Mouse (Mus musculus) thymus, adult 2 months (tissue): ENCODE data around the gene Ryr2. TPM values are rescaled to one million over a fixed set of nuclear protein-coding genes. Genes with fewer than 3 reads are reported as not detected.

ENCODE experiments used
- DNase-seq: peaks from one replicate; pipeline ENCODE4 v3.0.0; 2021
- H3K27ac ChIP-seq: fragments of 200-500 bp; 2 replicates; pipeline ENCODE4 v1.5.1; 2012; ENCODE audit warnings: low read length, control low read depth; ENCODE audit not compliant: control insufficient read depth, insufficient read depth
- H3K27me3 ChIP-seq: fragments of 200-500 bp; 2 replicates; pipeline ENCODE4 v1.6.1; 2012; ENCODE audit warnings: mild to moderate bottlenecking, low read length, moderate library complexity, mixed read lengths; ENCODE audit not compliant: control insufficient read depth, insufficient read depth
- H3K36me3 ChIP-seq: fragments of 200-500 bp; 2 replicates; pipeline ENCODE4 v1.6.1; 2012; ENCODE audit warnings: mild to moderate bottlenecking, low read length, moderate library complexity; ENCODE audit not compliant: control insufficient read depth, insufficient read depth
- H3K4me1 ChIP-seq: fragments of 200-500 bp; replicated peaks from 2 replicates; pipeline ENCODE4 v1.6.1; 2012; ENCODE audit warnings: low read length; ENCODE audit not compliant: control insufficient read depth, insufficient read depth
- H3K4me3 ChIP-seq: fragments of 200-500 bp; 2 replicates; pipeline ENCODE4 v1.5.1; 2012; ENCODE audit warnings: mild to moderate bottlenecking, low read length, control low read depth, moderate library complexity; ENCODE audit not compliant: control insufficient read depth, insufficient read depth
- CTCF ChIP-seq: fragments of 200-500 bp; IDR thresholded peaks from 2 replicates; pipeline ENCODE4 v1.5.1; 2012; ENCODE audit warnings: mild to moderate bottlenecking, control low read depth, low read length, moderate library complexity, borderline replicate concordance; ENCODE audit not compliant: control insufficient read depth, poor library complexity, insufficient read depth; ENCODE audit errors: extremely low read depth
- POLR2A ChIP-seq: fragments of 200-500 bp; IDR thresholded peaks from 2 replicates; pipeline ENCODE4 v1.6.1; 2012; ENCODE audit warnings: mild to moderate bottlenecking, low read length, control low read depth, moderate library complexity; ENCODE audit not compliant: control insufficient read depth, poor library complexity, insufficient read depth; ENCODE audit errors: extremely low read depth
- WGBS: fragments of 180-500 bp; shearing (Covaris S2); methylation state at CpG from one replicate; pipeline ENCODE4 v1.1.7; 2018; 5-methylcytosine and 5-hydroxymethylcytosine counted together
- polyA plus RNA-seq: library from polyadenylated mRNA; depleted of rRNA; stranded (reverse); fragments of >200 nt; gene quantifications from 2 replicates; pipeline ENCODE4 v1.2.3, GENCODE M21; 2012

The Ryr2 gene
- polyA plus RNA-seq, 1 experiment: 3.6 TPM

GRCm38 (mm10) chr13:11745479-11745878, 361.3 kb downstream of the Ryr2 start:
- Histone ChIP-seq H3K27me3 (no peaks in the 10 kb centered on the region), H3K4me1 (no peaks in the 10 kb centered on the region), H3K4me3 (no peak overlapping the region), H3K36me3 (no peaks in the 10 kb centered on the region), H3K27ac (no peak overlapping the region)
- WGBS: 90% methylated on average over 9 of the region's 9 CpGs
- no peak for DNase-seq
- TF ChIP-seq CTCF: no peak
- TF ChIP-seq POLR2A: no peak

- Histone ChIP-seq H3K36me3 (no peaks in the 10 kb centered on the region), H3K27me3 (no peaks in the 10 kb centered on the region), H3K4me1 (no peaks in the 10 kb centered on the region), H3K27ac (no peak overlapping the region), H3K4me3 (no peak overlapping the region)
- WGBS: 90% methylated on average over 12 of the region's 12 CpGs
- TF ChIP-seq POLR2A (no peak), CTCF (no peak)
- no peak for DNase-seq
Observed at GRCm38 (mm10) chr13:11738211-11738610, 368.5 kb downstream of the Ryr2 start.

- Histone ChIP-seq H3K27me3 (no peaks in the 10 kb centered on the region), H3K27ac (no peak overlapping the region), H3K4me3 (no peak overlapping the region), H3K36me3 (no peaks in the 10 kb centered on the region), H3K4me1 (no peaks in the 10 kb centered on the region)
- WGBS: 97% methylated on average over 4 of the region's 4 CpGs
- no peak for TF ChIP-seq CTCF
- TF ChIP-seq POLR2A: no peak
- no peak for DNase-seq
Observed at GRCm38 (mm10) chr13:11716216-11716615, 390.5 kb downstream of the Ryr2 start.

- H3K4me1 ChIP-seq: no peaks in the 10 kb centered on the region
- TF ChIP-seq POLR2A: no peak
- TF ChIP-seq CTCF: no peak
- H3K27ac ChIP-seq: no peak overlapping the region
- DNase-seq: no peak
- WGBS: 86% methylated on average over 7 of the region's 7 CpGs
- no peaks in the 10 kb centered on the region for H3K27me3 ChIP-seq
- H3K36me3 ChIP-seq: no peaks in the 10 kb centered on the region
- H3K4me3 ChIP-seq: no peak overlapping the region
Observed at GRCm38 (mm10) chr13:11709708-11710471, 396.9 kb downstream of the Ryr2 start.

GRCm38 (mm10) chr13:11701721-11702120, 405.0 kb downstream of the Ryr2 start:
- Histone ChIP-seq H3K36me3 (no peaks in the 10 kb centered on the region), H3K4me1 (no peaks in the 10 kb centered on the region), H3K27ac (no peak overlapping the region), H3K4me3 (no peak overlapping the region), H3K27me3 (no peaks in the 10 kb centered on the region)
- no peak for DNase-seq
- 100% methylated on average over 3 of the region's 3 CpGs for WGBS
- TF ChIP-seq POLR2A (no peak), CTCF (no peak)

GRCm38 (mm10) chr13:11696496-11696895, 410.2 kb downstream of the Ryr2 start:
- no peaks in the 10 kb centered on the region for H3K27me3 ChIP-seq
- no peak for DNase-seq
- TF ChIP-seq CTCF (no peak), POLR2A (no peak)
- H3K4me3 ChIP-seq: no peak overlapping the region
- H3K4me1 ChIP-seq: no peaks in the 10 kb centered on the region
- H3K36me3 ChIP-seq: no peaks in the 10 kb centered on the region
- 79% methylated on average over 1 of the region's 1 CpGs for WGBS
- no peak overlapping the region for H3K27ac ChIP-seq

- H3K36me3 ChIP-seq: no peaks in the 10 kb centered on the region
Observed at GRCm38 (mm10) chr13:11681802-11682201, 424.9 kb downstream of the Ryr2 start.

More at GRCm38 (mm10) chr13:11681802-11682201, 424.9 kb downstream of the Ryr2 start:
- H3K27me3 ChIP-seq: no peaks in the 10 kb centered on the region
- no peak overlapping the region for H3K27ac ChIP-seq
- TF ChIP-seq POLR2A (no peak), CTCF (no peak)
- no peak overlapping the region for H3K4me3 ChIP-seq
- H3K4me1 ChIP-seq: no peaks in the 10 kb centered on the region
- WGBS: 95% methylated on average over 4 of the region's 4 CpGs
- no peak for DNase-seq
